Mouse (Mus musculus): ENCODE results near the gene Adipoq.

GRCm38 (mm10) chr16:23122446-23122845 lies 23.9 kb upstream of the Adipoq start:
- TF ChIP-seq CTCF (IDR thresholded peaks at IDR 0.05; ENCODE audit: extremely low read depth, insufficient read depth, insufficient read length, insufficient replicate concordance) (no peak), POLR2A (IDR thresholded peaks at IDR 0.05; ENCODE audit: low read depth, low read length) (no peak)
